Mouse (Mus musculus): Measurements from ENCODE around the gene Pik3cd.

- TF ChIP-seq CTCF (IDR thresholded peaks at IDR 0.05; ENCODE audit: extremely low read depth, insufficient read length, insufficient replicate concordance, low read depth, low read length) (no peak), POLR2A (IDR thresholded peaks at IDR 0.05; ENCODE audit: low read depth, low read length) (no peak)
Observed at GRCm38 (mm10) chr4:149601484-149601883, 100.9 kb downstream of the Pik3cd start.
